Mouse (Mus musculus): ENCODE data around the gene Gm14296. TPM values are rescaled to one million over a fixed set of nuclear protein-coding genes. Genes with fewer than 3 reads are reported as not detected.

Gm14296 gene
- total RNA-seq (2023) = 0.25 TPM in 1 of 2 replicates, not detected in the other

GRCm38 (mm10) chr2:176927709-176928108 is at the start of gene Gm14296:
TSS of gene Gm14296 (minus strand) at chr2:176927809.

Other genes starting within 250 kb of the Gm14296 start
- gene Gm14305, start 219.5 kb downstream of the Gm14296 start, total RNA-seq (2023) = 0.57 TPM in 1 of 2 replicates, not detected in the other
- 0.38 TPM in 1 of 2 replicates, not detected in the other for gene Gm14295, start 129.2 kb downstream of the Gm14296 start, total RNA-seq (2023)
- not detected in 2 replicates for gene Gm14408, start 96.7 kb downstream of the Gm14296 start, total RNA-seq (2023)
- 0.88 TPM in 1 of 2 replicates, not detected in the other for gene Gm14419, start 73.1 kb upstream of the Gm14296 start, total RNA-seq (2023)
- not detected in 2 replicates for gene Gm14401, start 146.5 kb upstream of the Gm14296 start, total RNA-seq (2023)

Data from neutrophil, adult 65 days (primary cell).